Mouse (Mus musculus): ENCODE measurements at regions not wholly inside any gene's neighbourhood (a gene's known extent, or its start where the extent isn't known, plus 50 kb on each side); places are given as distances from the start of the nearest gene placed in this dataset.

DNA sequence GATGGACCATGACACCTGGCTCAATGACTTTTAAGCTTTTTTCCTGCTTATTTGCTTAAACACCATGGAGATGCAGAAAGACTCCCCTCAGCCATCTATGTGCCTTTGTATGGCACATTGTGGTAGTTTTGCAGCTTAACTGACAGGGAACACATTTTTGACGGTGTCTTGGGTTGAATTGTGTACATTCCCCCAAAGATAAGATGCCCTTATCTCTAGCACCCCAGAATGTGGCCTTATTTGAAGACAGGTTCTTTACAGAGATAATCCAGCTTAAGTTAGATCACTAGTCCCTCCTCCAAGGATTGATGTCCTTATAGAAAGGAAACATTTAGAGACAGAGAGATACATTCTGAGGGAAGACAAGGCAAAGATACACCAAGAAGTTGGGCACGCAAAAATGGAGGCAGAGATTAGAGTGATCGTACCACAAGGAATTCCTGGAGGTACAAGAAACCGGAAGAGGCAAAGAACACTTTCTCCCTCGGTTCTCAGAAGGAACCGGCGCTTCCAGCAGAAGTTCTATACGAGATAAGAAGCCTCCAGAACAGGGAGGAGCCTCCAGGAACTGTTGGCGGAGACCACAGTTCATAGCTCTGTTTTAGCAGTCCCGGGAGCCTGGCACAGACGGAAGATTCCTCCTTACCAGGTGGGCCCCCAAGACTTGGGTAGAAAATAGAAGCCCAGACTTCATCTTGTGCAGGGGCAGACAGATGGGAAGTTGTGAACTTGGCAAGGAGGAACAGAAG, 58.8 kb upstream of the Acsl1 start:
- DNase-seq (ENCODE audit: low read depth, low spot score): no peak

- no peak for DNase-seq (ENCODE audit: low read depth, low spot score)
Measured at GRCm38 (mm10) chr8:46413349-46414024, 57.4 kb upstream of the Acsl1 start.

DNA sequence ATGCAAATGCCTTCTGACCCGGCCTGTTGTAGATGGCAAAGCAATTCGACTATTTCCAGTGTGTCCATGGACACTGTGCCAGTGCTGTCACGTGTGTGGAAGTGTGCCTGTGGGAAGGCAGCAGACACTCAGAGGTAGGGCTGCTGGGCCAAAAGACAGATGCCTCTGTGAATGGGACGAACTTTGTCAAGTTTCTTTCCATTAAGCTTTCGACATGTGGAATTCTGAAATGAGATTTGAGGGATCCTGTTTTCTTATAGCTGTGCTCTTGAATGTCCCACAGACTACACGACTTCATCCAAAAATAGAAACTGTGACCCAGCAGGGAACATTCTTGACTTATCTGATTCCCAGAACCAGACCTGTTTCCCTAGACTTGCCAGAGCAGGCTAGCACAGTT, 56.0 kb upstream of the Acsl1 start:
- DNase-seq (ENCODE audit: low read depth, low spot score): no peak

GRCm38 (mm10) chr8:46419402-46419801, 51.4 kb upstream of the Acsl1 start:
- no peak for DNase-seq (ENCODE audit: low read depth, low spot score)

- DNase-seq (ENCODE audit: low read depth, low spot score): no peak
Measured at GRCm38 (mm10) chr8:46420476-46420875, 50.4 kb upstream of the Acsl1 start.

Measured in ZHBTc4 (cell line).